Mouse (Mus musculus): ENCODE data around the gene Znhit2.
A peak's percentile ranks its signal among the peaks of the same experiment; 100 is the strongest.

DNA sequence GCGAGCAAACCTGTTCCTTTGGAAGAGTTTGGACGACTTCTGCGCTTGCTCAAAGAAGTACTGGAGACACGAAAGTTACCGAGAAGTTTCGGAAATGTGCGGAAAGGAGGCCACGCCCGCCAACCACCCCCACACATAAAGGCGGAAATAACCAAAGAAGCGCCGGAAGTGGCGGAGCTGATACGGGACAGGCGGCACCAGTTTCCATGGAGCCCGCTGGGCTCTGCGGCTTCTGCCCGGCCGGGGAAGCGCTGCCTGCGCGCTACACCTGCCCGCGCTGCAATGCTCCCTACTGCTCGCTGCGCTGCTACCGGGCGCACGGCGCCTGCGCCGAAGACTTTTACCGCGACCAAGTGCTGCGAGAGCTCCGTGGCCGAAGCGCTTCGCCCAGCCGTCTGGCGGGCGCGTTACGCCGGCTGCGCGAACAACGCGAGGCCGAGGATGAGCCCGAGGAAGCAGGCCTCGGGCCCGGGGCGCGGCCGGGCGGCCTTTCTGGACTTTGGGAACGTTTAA, at the start of gene Znhit2:
- TF ChIP-seq POLR2A (IDR thresholded peaks at IDR 0.05; ENCODE audit: low read depth, low read length) (peak; percentile 28; the same call in 1 of the 2 replicates), CTCF (IDR thresholded peaks at IDR 0.05; ENCODE audit: extremely low read depth, insufficient read depth, insufficient read length, insufficient replicate concordance) (no peak)
